Mouse (Mus musculus) limb, embryonic 10.5 days (tissue): ENCODE measurements around the gene Gas2. TPM values are rescaled to one million over a fixed set of nuclear protein-coding genes. Genes with fewer than 3 reads are reported as not detected.

Source experiments
- DNase-seq: peaks from one replicate; pipeline ENCODE4 v3.0.0-alpha.2; 2017; ENCODE audit warnings: low spot score
- H3K27ac ChIP-seq: fragments of 300-500 bp; sonication (generic); 2 replicates; pipeline ENCODE4 v1.5.1; 2016; ENCODE audit warnings: mild to moderate bottlenecking
- H3K27me3 ChIP-seq: fragments of 300-500 bp; sonication (generic); 2 replicates; pipeline ENCODE4 v1.6.1; 2016; ENCODE audit warnings: low read depth, mild to moderate bottlenecking; ENCODE audit not compliant: poor library complexity, severe bottlenecking
- H3K36me3 ChIP-seq: fragments of 300-500 bp; sonication (generic); 2 replicates; pipeline ENCODE4 v1.6.1; 2016; ENCODE audit warnings: mild to moderate bottlenecking, moderate library complexity
- H3K4me1 ChIP-seq: fragments of 300-500 bp; sonication (generic); 2 replicates; pipeline ENCODE4 v1.6.1; 2016
- H3K4me3 ChIP-seq: fragments of 300-500 bp; sonication (generic); 2 replicates; pipeline ENCODE4 v1.5.1; 2016; ENCODE audit warnings: mild to moderate bottlenecking, moderate library complexity
- H3K9me3 ChIP-seq: fragments of 300-500 bp; sonication (generic); replicated peaks from 2 replicates; pipeline ENCODE4 v1.6.1; 2016; ENCODE audit warnings: mild to moderate bottlenecking
- WGBS: fragments of 180-500 bp; shearing (Covaris S2); methylation state at CpG from one replicate; pipeline ENCODE4 v1.1.7; 2016; 5-methylcytosine and 5-hydroxymethylcytosine counted together
- polyA plus RNA-seq: library from polyadenylated mRNA; unstranded; fragments of >200 nt; fragmentation: Nextera tagmentation; extraction: Ambion mirVana; gene quantifications from 2 replicates; pipeline ENCODE4 v1.2.1, GENCODE M21; 2016

Gene Gas2
- polyA plus RNA-seq, 1 experiment from 2014 or later = 72.4 TPM

DNA sequence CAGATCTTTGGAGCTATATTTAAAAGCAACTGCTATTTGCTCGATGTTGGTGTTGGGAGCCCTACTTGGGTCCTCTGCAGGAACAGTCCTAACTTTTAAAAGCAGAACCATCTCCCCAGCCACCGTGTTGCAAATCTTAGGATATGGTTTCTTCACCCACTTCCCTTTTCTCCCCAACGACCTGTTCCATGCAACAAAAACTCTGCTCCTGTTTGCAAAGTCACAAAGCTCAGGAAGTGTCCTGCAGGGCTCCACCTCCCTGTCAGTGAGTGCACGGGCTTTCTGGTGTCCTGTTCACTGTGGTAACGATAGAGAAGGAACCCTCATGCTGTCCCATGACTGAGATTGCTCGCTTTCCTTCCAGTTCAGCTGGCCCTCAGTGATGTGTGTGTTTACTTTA lies 125.1 kb downstream of the Gas2 start:
- no peaks in the 10 kb centered on the region for H3K36me3 ChIP-seq
- 75% methylated on average over 6 of the region's 6 CpGs for WGBS
- H3K9me3 ChIP-seq = no peaks in the 10 kb centered on the region
- no peaks in the 10 kb centered on the region for H3K27me3 ChIP-seq
- no peak overlapping the region for H3K4me3 ChIP-seq
- no peaks in the 10 kb centered on the region for H3K4me1 ChIP-seq
- H3K27ac ChIP-seq = no peak overlapping the region
- DNase-seq = no peak

DNA sequence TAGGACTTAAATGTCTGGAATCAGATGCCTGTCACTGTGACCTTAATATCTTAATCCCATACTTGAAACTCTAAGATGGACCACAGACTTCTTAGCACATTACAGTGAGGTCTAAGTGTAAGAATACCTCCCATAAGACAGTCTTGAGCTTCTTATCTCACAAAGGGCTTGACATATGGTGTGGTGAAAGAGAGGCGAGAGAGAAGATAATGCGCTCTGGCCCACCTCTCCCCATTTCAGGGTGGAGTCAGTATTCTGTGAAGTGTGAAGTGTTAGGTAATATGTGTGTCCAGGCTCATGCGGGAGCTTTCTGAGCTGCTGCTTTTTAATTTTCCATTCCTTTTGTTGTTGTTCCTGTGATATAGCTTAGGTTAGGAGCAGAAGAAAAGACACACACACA lies 129.2 kb downstream of the Gas2 start:
- Histone ChIP-seq H3K4me1 (no peaks in the 10 kb centered on the region), H3K27me3 (no peaks in the 10 kb centered on the region), H3K9me3 (no peaks in the 10 kb centered on the region), H3K27ac (no peak overlapping the region), H3K36me3 (no peaks in the 10 kb centered on the region), H3K4me3 (no peak overlapping the region)
- WGBS = 89% methylated on average over 3 of the region's 3 CpGs
- DNase-seq = no peak

DNA sequence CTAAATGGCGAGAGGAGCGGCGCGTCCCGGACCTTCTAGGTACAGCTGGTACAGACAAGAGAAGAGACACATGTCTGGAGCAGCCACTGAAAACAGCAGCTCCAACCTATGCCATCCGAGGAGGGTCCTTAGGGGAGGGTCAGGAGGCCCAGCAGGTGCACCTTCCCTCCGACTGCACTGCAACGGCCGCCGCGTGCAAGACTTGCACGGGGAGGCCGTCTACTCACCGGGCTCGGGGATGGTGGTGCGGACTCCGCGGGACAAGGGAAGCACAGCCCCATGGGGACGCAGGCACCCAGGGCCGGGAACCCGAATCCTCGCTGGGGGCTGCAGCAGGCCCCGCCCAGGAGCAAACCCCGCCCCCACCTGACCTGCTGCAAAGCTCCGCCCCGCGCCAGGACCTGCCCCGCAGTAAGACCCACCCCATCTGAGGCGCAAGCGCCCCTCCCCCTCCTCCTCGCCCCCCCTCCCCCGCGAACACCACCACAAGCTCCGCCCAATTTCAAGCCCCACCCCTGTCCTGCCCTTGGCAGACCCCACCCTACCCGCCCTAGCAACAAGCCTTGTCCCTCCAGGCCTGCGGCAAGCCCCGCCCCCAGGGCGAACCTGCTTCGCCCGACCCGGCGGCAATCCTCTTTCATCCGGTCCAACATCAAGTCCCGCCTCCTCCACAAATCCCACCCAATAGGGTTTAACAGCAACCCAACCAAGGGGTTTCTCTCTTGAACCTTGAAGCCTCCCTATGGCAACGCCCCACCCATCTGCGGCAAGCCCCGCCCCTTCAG lies 143.9 kb downstream of the Gas2 start, which contains the start of gene Svip:
Gene Svip, minus strand, starts transcription at position 508 of the 785 bp plus-strand sequence.
- H3K36me3 ChIP-seq = no peaks in the 10 kb centered on the region
- H3K4me3 ChIP-seq = peak within 1 kb of the TSS; percentile 64
- peaks cover 40% of the 10 kb centered on the region for H3K27me3 ChIP-seq
- H3K27ac ChIP-seq = no peak within 1 kb of the TSS; the same call in 1 of the 2 replicates
- WGBS = 1% methylated on average over 43 of the region's 47 CpGs
- DNase-seq = peak; percentile 82
- peaks cover 9% of the 10 kb centered on the region; the same call in 1 of the 2 replicates for H3K4me1 ChIP-seq
- H3K9me3 ChIP-seq = no peaks in the 10 kb centered on the region

DNA sequence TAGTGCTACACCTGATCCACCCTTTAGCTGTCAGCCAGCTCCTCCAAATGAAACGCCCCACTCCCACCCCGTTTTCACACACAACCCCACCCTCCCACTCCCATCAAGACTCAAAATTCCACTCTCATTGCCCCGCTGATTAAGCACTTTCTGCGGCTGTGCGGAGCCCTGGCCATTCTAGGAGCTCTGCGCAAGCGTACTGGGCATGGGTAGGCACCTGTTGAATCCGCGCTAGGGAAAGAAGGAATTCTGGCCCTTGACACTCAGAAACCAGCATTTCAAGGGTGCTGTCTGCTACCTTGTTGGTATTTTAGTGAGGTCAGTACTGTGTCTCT lies 144.4 kb downstream of the Gas2 start:
- Histone ChIP-seq H3K27ac (no peak overlapping the region), H3K4me3 (peak overlapping the region; percentile 64), H3K27me3 (peaks cover 40% of the 10 kb centered on the region), H3K36me3 (no peaks in the 10 kb centered on the region), H3K4me1 (peaks cover 9% of the 10 kb centered on the region; the same call in 1 of the 2 replicates), H3K9me3 (no peaks in the 10 kb centered on the region)
- DNase-seq = no peak
- 1% methylated on average over 9 of the region's 9 CpGs for WGBS

DNA sequence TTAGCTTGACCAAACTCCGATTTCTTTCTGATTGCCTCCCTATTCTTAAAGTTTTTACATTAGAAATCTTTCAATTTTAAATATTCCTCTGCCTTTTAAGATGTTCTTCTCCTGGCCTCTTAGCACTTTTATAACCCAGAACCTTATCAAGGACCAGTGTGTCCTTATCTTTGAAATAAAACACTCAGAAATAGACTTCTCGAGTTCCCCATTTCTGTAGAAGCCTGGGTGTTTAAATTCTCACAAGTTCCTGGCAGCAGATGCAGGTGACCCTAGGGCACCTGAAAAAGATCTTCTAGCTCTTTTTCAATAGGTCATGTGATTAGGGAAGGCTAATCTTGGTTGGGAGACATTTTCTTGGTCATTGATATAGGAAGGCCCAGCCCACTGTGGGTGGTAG lies 145.3 kb downstream of the Gas2 start:
- H3K9me3 ChIP-seq = no peaks in the 10 kb centered on the region
- H3K36me3 ChIP-seq = no peaks in the 10 kb centered on the region
- no peak for DNase-seq
- H3K4me1 ChIP-seq = peaks cover 9% of the 10 kb centered on the region; the same call in 1 of the 2 replicates
- WGBS = 88% methylated on average over 2 of the region's 2 CpGs
- H3K27me3 ChIP-seq = peaks cover 40% of the 10 kb centered on the region
- H3K4me3 ChIP-seq = no peak overlapping the region
- no peak overlapping the region for H3K27ac ChIP-seq

DNA sequence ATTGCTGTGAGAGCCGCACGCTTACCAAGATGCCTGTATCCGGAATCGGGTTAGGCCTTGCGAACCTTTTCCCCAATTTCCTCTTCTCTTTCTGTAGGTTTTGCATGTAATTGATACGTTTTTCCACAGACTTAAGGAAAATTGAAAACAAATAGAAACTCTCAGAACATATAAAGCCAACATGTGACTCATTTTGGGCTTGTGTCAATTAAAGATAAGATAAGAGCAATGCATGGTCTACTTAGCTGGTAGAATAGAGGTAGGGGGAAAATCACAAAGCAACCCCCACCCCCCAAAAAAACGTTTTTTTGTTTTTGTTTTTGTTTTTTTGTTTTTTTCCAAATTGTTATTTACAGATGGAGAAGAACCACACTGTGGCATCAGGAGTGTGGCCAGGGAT lies 151.6 kb downstream of the Gas2 start:
- Histone ChIP-seq H3K4me3 (no peak overlapping the region), H3K27me3 (no peaks in the 10 kb centered on the region), H3K9me3 (no peaks in the 10 kb centered on the region), H3K27ac (no peak overlapping the region), H3K4me1 (no peaks in the 10 kb centered on the region), H3K36me3 (no peaks in the 10 kb centered on the region)
- DNase-seq = no peak
- 77% methylated on average over 7 of the region's 7 CpGs for WGBS

DNA sequence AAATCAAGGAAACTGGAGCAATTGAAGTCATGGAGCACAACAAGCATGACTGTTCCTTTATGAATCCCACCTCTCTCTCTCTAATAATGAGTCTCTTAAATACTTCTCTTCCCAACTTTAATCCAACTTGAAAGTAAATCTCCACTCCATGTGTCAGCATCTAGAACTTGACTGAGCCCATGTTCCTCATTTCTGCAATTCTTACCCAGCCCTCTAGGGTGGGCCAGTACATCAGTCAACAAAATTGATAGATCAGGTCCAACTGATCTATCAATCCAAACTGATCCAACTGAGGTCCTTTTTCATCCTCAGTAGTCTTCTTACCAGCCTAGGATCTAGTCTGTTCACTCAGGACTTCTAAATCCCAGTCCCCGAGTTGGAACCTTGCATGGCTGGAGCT lies 153.4 kb downstream of the Gas2 start:
- H3K4me3 ChIP-seq = no peak overlapping the region
- WGBS = 92% methylated on average over 1 of the region's 1 CpGs

DNA sequence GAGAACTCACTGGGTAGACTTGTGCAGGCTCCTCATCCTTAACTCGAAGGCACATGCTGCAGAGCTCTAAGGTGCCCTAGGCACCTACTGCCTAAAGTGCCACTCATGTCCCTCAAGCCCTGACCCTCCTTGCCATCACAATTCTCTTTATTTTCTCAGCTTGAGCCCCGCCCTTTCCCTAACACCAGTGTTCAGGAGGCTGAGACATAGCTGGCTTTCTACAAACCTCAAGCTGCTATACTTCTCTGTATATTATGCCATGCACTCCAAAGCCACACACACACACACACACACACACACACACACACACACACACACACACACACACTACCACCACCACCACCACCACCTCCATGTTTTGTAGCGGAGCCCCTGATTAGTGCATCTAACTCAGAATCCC lies 153.8 kb downstream of the Gas2 start, which contains the start of gene 1700015G11Rik:
Gene 1700015G11Rik, minus strand, starts transcription at position 101 of the 400 bp plus-strand sequence.
- H3K27ac ChIP-seq = no peak within 1 kb of the TSS
- H3K4me1 ChIP-seq = no peaks in the 10 kb centered on the region
- WGBS = 86% methylated on average over 3 of the region's 3 CpGs
- H3K9me3 ChIP-seq = no peaks in the 10 kb centered on the region
- no peaks in the 10 kb centered on the region for H3K36me3 ChIP-seq
- no peak for DNase-seq
- no peaks in the 10 kb centered on the region for H3K27me3 ChIP-seq
- no peak within 1 kb of the TSS for H3K4me3 ChIP-seq

More for the DNA sequence above, 153.4 kb downstream of the Gas2 start:
- Histone ChIP-seq H3K9me3 (no peaks in the 10 kb centered on the region), H3K27ac (no peak overlapping the region), H3K36me3 (no peaks in the 10 kb centered on the region), H3K27me3 (no peaks in the 10 kb centered on the region), H3K4me1 (no peaks in the 10 kb centered on the region)
- no peak for DNase-seq

DNA sequence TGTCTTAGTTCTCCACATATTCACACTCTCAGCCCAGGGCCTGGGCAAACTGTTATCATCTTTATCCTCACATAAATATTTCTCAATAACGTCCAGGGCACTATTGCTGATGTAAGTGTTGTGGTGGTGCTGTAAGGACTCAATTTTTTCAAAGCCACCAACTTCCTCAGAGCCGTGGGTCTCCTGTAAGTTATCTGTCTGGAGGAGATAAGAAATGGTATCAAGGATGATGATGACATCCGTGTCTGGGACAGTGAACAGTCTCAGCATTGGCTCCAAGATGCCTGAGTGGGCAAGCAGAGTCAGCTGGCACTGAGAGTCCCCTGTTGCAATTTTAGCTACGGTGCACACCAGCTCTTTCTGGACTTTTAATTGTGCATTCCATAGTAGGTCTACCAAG lies 160.2 kb downstream of the Gas2 start:
- Histone ChIP-seq H3K9me3 (no peaks in the 10 kb centered on the region), H3K36me3 (no peaks in the 10 kb centered on the region), H3K27ac (no peak overlapping the region), H3K27me3 (no peaks in the 10 kb centered on the region), H3K4me1 (no peaks in the 10 kb centered on the region), H3K4me3 (no peak overlapping the region)
- 83% methylated on average over 4 of the region's 4 CpGs for WGBS
- DNase-seq = no peak

DNA sequence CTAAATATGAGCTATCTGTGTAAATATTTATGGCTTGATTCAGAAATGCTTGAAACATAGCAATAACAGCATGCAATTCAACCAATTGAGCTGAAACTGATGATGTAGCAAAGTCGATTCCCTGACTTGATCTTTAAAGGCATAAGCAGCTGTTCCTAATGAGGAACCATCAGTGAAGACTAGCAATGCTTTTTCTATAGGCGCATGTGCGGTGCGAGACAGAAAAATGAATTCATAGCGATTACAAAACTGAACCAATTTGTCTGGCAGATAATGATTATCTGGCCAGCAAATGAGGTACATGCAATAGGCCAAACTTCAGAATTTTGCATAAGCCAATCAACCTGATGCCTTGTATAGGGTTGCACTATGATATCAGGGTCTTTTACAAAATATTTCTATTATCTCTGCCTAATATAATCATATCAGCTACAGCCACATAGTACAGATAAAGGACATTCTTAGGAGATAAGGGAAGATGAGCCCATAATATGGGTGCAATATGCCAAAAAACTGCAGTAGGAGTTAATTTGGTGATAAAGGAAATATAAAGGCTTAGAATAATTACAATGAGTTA lies 162.3 kb downstream of the Gas2 start:
- 95% methylated on average over 5 of the region's 5 CpGs for WGBS
- no peaks in the 10 kb centered on the region for H3K36me3 ChIP-seq
- no peaks in the 10 kb centered on the region for H3K9me3 ChIP-seq
- H3K27me3 ChIP-seq = no peaks in the 10 kb centered on the region
- H3K27ac ChIP-seq = no peak overlapping the region
- no peaks in the 10 kb centered on the region for H3K4me1 ChIP-seq
- DNase-seq = no peak
- no peak overlapping the region for H3K4me3 ChIP-seq

DNA sequence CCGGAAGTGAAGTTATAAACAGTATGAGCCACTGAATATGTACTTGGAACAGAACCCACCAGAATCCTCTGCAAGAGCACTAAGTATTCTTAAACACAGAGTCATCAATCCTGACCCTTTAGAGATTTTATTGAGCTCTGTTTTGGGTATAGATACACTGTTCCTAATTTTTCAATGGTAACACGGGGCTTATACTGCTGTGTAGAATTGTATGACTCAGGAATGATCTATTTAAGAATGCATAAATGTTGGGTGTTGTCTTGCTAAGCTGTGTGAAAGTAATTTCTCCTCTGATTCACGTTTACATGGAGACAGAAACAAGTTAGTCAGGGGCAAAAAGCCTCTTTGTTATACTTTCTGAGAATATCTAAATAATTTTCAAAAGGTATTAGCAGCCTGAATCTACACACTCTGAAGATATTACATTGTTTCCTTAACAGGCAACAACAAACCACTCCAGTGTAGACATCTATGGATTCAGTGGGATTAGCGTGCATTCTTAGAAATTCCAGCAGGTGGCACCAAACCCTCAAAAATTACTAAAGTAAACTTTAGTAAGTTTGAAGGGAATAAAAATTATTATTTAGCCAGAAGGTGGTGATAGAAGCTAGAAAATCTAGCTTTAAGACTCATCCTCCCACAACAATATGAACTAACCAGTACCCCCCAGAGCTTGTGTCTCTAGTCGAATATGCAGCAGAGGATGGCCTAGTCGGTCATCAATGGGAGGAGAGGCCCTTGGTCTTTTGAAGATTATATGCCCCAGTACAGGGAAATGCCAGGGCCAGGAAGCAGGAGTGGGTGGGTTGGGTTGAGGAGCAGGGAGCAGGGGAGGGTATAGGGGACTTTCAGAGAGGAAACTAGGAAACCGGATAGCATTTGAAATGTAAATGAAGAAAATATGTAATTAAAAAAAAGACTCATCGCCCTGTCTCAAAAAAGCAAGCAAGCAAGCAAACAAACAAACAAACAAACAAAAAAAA lies 176.1 kb downstream of the Gas2 start:
- H3K27me3 ChIP-seq = no peaks in the 10 kb centered on the region
- no peak for DNase-seq
- no peaks in the 10 kb centered on the region for H3K36me3 ChIP-seq
- no peak overlapping the region for H3K4me3 ChIP-seq
- H3K9me3 ChIP-seq = no peaks in the 10 kb centered on the region
- H3K27ac ChIP-seq = no peak overlapping the region
- 56% methylated on average over 8 of the region's 8 CpGs for WGBS
- no peaks in the 10 kb centered on the region for H3K4me1 ChIP-seq
